Mouse (Mus musculus) neutrophil, adult 5-6 weeks (primary cell): ENCODE measurements around the gene Zbtb25. TPM values are rescaled to one million over a fixed set of nuclear protein-coding genes. Genes with fewer than 3 reads are reported as not detected.

Source experiments
- ATAC-seq: fragments of 151-379, 151-347 bp; 2 replicates; pipeline ENCODE4 v1.8.0; 2017; ENCODE audit warnings: mild to moderate bottlenecking, moderate TSS enrichment; ENCODE audit not compliant: insufficient number of reproducible peaks, poor library complexity, low FRiP score, severe bottlenecking; ENCODE audit errors: extremely low read depth
- total RNA-seq: library from RNA; stranded (forward); fragments of 200-1000 nt; gene quantifications from 2 replicates; pipeline ENCODE4 v1.2.3, GENCODE M21; 2017

The Zbtb25 gene
- total RNA-seq, 1 experiment from 2014 or later, result 10.1 TPM

DNA sequence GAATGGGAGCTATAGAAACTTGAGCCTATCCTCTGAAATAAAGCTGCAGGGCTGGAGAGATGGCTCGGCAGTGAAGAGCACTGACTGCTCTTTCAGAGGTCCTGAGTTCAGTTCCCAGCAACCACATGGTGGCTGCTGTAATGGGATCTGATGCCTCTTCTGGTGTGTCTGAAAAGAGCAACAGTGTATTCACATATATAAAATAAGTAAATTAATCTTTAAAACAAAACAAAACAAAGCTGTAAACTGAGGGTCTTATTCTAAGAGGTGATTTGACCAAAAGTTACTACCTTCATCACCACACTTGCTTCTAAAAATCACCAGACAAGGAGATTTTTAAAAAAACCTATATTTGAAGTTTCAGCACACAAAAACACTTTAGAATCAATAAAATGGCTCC is 8.5 kb downstream of the Zbtb25 start:
- ATAC-seq, result no peak

DNA sequence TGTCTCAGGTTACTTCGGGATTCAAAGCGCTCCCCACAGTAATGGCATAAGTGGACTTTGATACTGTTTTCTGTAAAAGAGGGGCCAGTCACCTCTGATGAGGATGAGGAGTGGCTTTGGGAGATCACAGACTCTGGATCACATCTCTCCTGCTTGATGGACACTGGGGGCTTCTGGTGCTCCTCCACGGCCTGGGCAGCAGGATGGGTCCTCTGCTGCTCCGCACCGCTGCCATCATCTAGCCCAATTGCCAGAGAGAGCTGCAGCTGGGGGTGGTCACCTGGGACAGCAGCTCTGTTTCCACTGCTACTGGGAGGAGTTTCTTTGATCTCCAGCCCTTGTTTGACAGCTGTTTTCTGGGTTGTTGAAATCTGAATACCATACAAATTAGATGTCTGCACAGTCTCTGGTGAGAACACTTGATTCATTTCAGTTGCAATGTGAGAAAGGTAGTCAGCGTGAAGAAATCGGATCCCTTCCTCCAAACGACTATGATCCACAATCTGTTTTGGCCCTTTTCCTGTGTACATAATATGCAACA is 19.7 kb downstream of the Zbtb25 start:
- ATAC-seq, result no peak

DNA sequence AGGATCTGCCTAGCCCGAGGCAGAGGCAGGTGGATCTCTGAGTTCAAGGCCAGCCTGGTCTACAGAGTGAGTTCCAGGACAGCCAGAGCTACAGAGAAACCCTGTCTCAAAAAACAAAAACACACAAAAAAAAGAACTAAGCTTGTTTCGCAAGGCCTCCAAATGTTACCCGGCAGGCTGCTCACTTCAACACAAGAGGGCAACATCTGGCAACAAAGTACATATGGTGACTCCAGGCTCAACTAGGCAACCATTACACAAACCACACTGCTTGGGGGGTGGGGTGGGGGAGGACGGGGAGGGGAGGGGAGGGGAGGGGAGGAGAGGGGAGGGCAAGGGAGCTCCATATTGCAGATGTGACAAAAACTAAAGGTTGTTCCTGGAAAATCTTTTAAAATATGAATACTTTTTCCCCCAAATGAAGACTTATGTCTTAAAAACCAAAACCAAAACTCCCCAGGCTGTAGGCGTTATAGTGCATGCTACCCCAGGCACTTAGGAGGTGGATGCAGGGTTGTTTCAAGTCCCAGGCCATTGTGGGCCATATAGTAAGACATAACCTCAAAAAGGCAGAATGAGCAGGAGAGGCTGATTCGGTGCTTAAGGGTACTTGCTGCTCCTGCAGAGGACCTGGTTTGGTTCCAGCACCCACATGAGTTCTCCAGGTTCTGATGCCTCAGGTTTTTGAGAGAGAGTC is 23.5 kb downstream of the Zbtb25 start:
- ATAC-seq, result peak; percentile 77; the same call in 1 of the 2 replicates

DNA sequence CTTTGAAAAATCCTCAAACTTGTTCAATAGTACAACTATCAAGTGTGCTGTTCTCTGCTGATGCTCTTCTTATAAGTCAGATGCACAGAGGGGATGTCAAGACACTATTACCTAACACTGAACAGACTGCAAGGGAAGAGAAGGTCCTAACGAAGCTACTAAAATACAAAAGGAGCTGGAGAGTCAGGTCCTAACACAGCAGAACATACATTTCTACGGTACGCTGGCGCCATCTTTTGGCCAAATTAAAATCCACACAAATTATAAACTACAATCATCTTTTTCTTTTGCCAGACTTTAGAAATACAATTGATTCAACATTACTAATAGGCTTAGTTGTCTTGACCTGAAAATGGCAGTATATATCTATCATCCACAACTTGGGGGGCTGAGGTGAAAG is 28.3 kb downstream of the Zbtb25 start:
- ATAC-seq, result peak; percentile 80

DNA sequence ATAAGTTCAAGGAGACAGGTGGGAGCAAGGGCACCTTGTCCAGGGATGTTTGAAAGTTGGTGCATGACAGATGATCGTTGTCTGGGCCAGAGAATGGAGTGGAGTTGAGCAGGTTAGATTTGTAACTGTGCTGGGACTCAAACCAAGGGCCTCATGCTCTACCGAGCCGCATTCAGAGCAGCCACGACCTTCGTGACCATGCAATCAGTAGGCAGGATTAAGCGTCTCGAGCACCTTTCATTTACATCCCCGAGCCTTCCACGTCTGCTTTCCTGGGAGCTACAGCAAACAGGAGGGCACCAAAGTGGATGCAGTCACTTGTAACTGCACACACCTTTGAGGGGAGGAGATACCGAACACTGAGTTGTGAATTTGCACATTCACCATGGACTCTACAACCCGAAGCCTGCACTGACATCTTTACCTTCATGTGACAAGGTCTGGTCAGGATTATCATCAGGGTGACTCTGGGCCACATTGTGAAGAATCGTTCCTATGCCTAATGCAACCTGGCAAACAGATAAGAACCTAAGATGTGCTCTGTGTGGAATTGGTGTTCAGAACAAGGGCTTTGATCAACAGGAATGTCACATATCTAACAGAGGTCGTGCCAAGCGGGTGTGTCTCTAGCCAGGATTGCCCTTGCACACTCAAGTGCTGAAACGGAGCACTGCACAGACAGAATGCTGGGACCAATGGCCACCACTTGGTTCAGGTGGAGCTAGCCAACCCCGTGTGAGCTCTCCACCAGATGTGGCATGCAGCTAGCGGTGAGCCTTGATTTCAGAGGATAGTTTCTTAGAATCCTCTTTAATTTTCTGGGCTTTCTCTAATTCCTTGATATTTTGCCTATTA is 33.1 kb downstream of the Zbtb25 start:
- ATAC-seq, result no peak

DNA sequence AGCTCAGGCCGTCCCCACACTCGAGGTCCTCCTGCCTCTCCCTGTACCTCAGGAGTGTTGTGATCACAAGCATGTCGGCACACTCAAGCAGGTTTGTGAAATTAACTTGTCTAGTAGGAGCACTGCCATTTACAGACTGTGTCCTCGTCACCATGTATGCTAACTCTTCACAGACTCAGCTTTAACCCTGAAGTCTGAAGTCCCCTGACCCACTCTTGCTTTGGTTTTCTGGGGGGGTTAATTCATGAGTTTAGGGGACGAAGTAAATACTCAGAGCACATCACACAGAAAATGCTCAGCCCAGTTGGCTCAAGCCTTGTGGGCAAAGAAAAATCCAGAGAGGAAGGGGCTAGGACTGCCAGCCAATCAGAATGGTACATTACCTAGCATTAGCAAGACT is 33.8 kb downstream of the Zbtb25 start:
- ATAC-seq, result no peak

DNA sequence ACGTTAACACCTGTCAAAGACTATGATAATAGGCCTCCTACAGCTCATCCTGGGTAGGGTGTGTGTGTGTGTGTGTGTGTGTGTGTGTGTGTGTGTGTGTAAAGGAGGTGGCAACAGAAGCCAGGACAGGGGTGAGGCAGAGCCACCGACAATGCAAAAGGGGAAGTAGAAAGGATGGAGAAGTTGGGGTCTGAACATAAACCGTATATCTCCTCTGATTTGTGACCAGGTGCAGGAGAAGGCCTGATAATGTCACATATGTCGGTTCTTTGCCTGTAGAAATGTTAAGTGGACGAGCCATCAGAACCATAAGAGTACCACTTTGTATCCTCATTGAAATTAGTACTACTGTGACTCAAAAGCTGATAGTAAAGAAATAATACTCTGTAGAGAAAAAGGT is 35.7 kb downstream of the Zbtb25 start:
- no peak for ATAC-seq

DNA sequence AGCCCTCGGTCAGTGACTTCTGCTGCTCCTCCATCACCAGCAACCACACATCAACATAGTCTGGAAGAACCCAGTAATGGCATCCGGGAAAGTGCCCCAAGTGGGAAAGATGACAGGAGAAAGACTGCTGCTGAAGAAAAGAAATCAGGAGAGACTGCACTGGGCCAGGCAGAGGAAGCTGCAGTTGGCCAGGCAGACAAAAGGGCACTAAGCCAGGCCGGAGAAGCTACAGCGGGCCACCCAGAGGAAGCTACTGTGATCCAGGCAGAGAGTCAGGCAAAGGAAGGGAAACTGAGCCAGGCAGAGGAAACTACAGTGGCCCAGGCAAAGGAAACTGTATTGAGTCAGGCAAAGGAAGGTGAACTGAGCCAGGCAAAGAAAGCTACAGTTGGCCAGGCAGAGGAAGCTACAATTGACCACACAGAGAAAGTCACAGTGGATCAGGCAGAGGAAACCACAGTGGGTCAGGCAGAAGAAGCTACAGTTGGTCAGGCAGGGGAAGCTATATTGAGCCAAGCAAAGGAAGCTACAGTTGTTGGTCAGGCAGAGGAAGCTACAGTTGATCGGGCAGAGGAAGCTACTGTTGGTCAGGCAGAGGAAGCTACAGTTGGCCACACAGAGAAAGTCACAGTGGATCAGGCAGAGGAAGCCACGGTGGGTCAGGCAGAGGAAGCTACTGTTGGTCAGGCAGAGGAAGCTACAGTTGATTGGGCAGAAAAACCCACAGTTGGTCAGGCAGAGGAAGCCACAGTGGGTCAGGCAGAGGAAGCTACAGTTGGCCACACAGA is 40.6 kb downstream of the Zbtb25 start:
- peak; percentile 65 for ATAC-seq

DNA sequence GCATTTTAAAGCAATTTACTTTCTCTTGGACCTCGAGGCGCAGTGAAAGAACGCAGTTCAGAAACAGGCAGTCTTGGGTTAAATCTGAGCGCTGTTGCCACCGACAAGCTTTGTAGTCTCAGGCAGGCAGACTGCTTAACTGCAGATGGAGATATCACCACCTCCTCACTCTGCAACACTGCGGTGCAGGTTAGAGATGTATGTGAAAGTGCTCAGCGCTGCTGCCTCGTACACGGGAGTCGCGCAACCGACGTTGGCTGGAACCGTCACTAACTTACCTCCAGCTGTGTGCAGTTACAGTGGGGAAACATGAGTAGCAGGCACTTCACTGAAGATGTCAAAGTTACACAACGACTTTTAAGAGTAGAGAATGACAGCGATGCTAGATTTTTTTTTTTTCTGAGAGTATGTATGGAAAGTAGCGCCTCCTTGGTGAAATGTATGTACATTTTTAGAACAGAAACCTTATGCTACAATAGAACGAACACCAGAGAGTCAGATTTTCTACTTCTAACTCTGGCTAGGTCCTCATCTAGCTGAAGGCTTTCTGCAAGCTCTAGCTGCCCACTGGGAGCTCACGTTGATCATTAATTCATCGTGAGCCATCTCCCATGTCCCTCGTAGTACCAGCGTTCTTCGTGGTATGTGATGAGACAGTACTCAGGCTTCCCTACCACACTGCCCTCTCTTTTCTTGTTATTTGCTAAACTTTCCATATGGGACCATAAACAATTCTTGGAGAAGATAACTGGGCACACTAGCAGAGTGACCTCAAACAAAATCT is 42.8 kb downstream of the Zbtb25 start:
- no peak for ATAC-seq

DNA sequence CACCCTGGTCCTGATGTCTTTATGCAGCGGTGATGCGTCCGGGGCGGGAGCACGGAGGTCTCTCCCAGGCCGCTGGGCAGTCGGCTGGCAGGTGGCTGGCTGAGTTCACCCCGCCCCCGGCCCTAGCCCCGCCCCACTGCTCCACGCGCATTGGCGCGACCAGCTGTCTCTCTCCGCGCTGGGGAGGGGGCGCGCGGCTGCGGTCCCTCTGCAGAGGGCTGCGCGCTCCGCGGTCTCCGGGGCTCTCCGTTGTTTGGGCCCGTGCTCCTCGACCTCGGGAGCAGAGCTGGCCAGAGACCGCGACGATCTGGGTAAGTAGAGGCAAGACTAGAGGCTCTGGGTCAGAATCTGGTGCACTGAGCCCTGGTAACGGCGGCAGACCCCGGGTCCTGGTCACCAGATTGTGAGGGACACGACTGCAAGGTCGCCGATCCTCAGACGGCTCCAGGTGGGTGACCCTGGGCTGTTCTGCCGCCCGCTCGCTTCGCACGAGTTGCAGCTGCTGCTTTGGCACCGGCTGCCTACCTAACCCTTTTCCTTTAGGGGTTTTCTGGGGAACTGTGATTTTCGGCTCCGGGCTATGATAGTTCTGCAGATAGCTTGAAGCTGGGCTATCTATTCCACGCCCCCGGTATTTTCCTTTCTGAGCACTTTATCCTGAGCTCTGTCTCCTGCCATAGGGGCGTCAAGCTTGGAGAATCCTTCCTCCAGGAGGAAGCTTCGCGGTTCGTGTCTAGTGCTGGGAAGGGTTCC is 44.5 kb downstream of the Zbtb25 start, which contains the start of gene Akap5:
Gene Akap5 (plus strand): TSS at position 213 of the 753 bp plus-strand sequence.
- no peak for ATAC-seq

DNA sequence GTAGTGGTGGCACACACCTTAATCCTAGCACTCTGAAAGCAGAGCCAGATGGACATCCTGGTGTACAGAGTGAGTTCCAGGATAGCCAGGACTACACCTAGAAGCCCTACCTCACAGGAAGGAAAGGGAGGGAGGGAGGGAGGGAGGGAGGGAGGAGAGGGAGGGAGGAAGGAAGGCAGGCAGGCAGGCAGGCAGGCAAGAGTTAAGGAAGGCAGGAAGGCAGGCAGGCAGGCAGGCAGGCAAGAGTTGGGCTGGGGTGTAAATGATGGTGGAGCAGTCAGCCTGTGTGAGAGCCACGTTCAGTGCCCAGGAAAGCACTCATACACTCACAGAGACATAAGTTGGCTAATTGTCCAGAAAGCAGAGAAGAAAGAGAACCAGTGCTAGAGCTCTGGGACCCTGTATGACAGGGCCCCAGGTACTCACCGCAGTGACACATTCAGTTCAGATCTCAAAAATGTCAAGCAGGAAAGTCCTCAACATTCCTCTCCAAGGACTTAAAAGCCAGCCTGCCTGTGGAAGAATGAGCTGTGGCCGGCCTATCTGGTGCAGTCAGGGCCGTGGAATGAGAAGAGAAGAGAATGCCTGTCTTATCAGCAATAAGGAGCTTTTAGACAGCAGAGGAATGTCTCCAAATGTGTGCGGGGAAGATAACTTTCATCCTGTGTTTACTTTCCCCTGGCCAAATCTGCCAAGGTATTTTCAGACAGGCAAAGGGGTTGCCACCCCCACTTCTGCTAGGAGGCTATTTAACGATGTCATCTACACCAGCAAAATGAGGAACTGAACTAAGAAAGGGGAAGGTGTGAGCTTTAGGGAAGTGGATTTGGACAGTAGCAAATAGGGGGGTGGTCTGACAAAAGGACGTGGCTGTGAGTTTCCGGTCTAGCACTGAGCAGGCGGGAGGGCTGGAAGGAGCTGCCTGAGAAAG is 50.9 kb downstream of the Zbtb25 start:
- peak; percentile 96 for ATAC-seq

DNA sequence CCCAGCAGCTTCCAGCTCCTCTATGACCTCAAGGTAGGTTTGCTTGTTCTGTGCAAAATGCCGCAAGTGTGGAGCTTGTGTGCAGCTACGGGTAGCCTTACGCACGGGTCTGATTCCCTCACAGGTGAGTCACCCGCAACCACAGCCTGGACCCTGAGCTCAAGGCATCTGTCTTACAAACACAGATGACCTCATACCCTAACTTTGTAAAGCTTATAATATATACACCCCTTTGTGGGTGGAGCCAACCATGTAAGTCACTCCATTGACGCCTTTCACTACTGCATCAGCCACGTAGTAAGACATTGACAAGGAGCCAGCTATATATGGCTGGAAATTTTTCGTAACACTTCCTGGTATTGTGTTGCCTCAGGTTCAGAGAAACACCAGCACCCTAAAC is 57.5 kb downstream of the Zbtb25 start:
- ATAC-seq, result peak; percentile 78

DNA sequence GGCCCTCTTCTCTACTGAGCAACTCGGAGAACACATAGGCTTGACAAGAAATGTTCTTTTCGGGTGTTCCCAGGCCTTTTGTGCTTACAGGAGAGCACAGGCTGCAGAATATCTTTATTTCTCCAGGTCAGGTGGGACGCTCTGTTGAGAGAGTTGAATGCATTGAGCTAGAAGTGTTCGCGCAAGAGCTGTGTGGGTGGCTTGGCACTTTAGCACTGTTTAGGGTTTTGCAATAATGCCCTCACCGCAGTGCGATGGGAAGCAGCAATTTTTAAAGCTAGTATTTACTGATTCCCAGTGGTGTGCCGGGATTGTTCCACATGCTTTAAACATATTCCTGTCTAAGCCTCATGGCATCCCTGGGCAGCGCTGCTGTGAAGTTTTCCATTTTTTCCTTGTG is 58.2 kb downstream of the Zbtb25 start:
- ATAC-seq, result no peak

DNA sequence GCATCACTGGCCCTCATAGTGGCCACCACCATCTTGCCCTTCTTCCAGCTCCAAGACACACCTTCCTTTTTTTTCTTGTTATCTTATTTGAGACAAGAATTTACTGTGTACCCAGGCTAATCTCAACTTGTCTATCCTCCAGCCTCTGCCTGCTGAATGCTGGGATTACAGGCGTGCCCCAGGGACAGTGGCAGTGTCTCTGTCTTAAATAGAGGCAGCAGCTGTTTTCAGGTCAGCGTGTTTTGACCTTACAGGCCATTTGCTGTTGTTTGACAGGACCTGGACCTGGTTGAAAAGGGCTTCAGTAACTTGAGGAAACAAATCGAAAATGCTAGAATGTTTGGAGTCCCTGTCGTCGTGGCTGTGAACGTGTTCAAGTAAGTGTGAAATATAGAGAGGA is 58.8 kb downstream of the Zbtb25 start:
- ATAC-seq, result no peak

DNA sequence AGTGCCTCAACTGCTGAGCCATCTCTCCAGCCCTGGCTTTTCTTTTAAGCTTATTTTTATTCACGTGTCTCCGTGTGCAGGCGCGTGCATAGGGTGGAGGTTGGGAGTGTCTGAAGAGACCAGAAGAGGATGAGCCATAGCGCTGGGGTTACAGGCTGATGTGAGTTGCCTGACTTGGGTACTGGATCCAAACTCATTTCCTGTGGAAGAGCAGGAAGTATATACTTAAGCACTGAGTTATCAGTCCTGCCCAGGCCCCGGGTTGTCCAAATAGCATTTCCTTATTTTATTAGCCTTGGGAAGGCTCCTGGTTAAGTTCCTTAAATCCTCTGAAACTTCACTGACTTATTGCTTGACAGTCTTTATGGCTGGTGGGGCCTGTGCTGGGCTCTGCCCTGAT is 59.4 kb downstream of the Zbtb25 start:
- ATAC-seq, result no peak

DNA sequence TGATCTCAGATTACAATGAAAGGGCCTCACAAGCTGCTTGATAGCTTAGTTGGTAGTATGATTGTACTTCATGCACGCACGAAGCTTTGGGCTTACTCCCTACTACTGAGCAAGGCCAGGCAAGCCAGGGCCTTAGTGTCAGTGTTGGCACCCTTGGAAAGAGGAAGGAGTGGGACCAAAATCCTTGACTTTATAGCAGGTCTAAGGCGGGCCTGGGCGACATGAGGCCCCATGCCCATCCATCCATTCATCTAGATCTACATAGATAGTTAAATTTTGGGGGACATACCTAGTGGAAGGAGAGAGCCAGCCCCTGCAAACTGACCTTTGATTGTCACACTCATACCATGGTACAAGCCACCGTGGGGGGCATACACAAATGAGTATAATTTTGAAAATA is 61.0 kb downstream of the Zbtb25 start:
- no peak for ATAC-seq

DNA sequence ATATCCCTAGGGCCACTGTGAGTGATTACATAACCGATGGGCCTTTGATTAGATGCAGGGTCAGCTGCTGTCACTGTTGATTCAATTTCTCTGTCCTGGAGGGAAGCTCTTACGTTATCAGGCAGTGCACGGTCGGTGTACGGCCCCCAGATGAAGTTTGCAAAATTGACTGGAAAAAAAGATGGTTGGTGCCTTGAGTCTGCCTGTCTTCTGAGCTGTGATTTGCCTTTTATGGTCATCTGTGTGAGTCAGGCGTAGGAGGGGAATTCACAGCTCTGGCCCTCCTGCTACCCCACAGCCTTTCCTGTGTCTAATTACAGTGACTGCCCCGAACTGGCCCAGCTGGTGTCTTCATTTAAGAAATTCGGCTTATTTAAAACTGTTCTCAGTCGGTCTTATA is 61.4 kb downstream of the Zbtb25 start:
- ATAC-seq, result 0 out of 2 replicates have a peak, but pooled peaks have one; percentile 18
